Mouse (Mus musculus): ENCODE measurements around the gene Pfdn6.
A peak's percentile ranks its signal among the peaks of the same experiment; 100 is the strongest.

- TF ChIP-seq CTCF (IDR thresholded peaks at IDR 0.05; ENCODE audit: insufficient read depth, low read length), result no peak
- TF ChIP-seq POLR2A (IDR thresholded peaks at IDR 0.05; ENCODE audit: borderline replicate concordance, extremely low read depth, low read depth, low read length), result peak; percentile 71; the same call in 1 of the 2 replicates
Observed at GRCm38 (mm10) chr17:33909869-33910250, 30.3 kb downstream of the Pfdn6 start.
